Mouse (Mus musculus): ENCODE measurements around the gene Col6a6. TPM values are rescaled to one million over a fixed set of nuclear protein-coding genes. Genes with fewer than 3 reads are reported as not detected.
A peak's percentile ranks its signal among the peaks of the same experiment; 100 is the strongest.

Col6a6 gene
- total and polyA plus RNA-seq, 2 experiments from 2014 or later: 0.23 to 0.49 TPM

DNA sequence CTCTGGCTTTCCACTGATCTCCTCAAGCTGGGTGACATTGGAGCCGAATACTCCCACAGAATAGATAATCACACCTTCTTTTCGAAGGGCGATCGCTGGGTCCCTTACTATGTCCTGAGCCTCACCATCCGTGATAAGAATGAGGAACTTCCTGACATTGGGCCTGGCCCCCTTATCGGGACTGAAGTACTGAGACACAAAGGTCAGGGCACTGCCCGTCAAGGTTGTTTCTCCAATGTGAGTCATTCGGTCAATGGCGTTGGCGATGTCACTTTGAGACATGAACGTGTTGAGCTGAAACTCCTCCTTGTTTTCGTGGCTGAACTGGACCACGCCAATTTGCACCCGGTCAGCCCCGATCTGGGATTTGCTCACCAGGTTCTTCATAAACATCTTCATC lies 47.3 kb downstream of the Col6a6 start:
- Histone ChIP-seq H3K4me3 (ENCODE audit: low read depth, low read length) (no peak overlapping the region), H3K4me1 (ENCODE audit: insufficient read depth, low read length) (no peaks in the 10 kb centered on the region), H3K27me3 (ENCODE audit: insufficient read depth, low read length) (no peaks in the 10 kb centered on the region), H3K27ac (ENCODE audit: low read depth, low read length) (no peak overlapping the region), H3K4me2 (ENCODE audit: low read depth, low read length, poor library complexity, severe bottlenecking) (no peak overlapping the region), H3K36me3 (ENCODE audit: insufficient read depth, low read length) (no peaks in the 10 kb centered on the region), H3K9ac (replicated peaks; ENCODE audit: low read length, poor library complexity, severe bottlenecking) (no peak overlapping the region), H3K9me3 (ENCODE audit: low read length) (no peaks in the 10 kb centered on the region)
- TF ChIP-seq CTCF (IDR thresholded peaks at IDR 0.05): no peak
- DNase-seq (ENCODE audit: low spot score) (no peak), ATAC-seq (ENCODE audit: low FRiP score) (no peak)
- 95% methylated on average over 15 of the region's 15 CpGs for WGBS

DNA sequence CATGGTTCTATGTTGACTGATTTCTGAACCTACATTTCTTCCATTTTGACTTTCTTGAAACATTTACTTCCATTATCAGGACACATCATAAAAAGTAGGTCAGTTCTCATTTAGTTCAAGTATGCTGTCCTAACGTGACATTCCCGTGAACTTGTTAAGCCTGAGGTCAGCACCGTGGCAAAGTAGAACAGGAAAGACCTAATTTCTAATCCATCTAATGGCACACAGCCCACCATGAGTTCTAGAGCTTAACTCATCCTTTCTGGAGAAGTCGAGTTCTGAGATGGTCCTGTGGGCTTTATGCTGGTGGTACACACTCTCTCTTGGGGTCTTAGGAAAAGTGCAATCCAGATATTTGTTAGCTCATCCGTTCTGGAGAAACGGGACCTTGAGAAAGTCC lies 49.2 kb downstream of the Col6a6 start:
- no peaks in the 10 kb centered on the region for H3K27me3 ChIP-seq (ENCODE audit: insufficient read depth, low read length)
- ATAC-seq (ENCODE audit: low FRiP score) (no peak), DNase-seq (ENCODE audit: low spot score) (no peak)
- TF ChIP-seq CTCF (IDR thresholded peaks at IDR 0.05): no peak
- no peaks in the 10 kb centered on the region for H3K9me3 ChIP-seq (ENCODE audit: low read length)
- H3K4me3 ChIP-seq (ENCODE audit: low read depth, low read length): no peak overlapping the region
- H3K27ac ChIP-seq (ENCODE audit: low read depth, low read length): no peak overlapping the region
- 93% methylated on average over 6 of the region's 6 CpGs for WGBS
- no peaks in the 10 kb centered on the region for H3K36me3 ChIP-seq (ENCODE audit: insufficient read depth, low read length)
- no peaks in the 10 kb centered on the region for H3K4me1 ChIP-seq (ENCODE audit: insufficient read depth, low read length)
- no peak overlapping the region for H3K9ac ChIP-seq (replicated peaks; ENCODE audit: low read length, poor library complexity, severe bottlenecking)
- H3K4me2 ChIP-seq (ENCODE audit: low read depth, low read length, poor library complexity, severe bottlenecking): no peak overlapping the region

- WGBS: 64% methylated on average over 7 of the region's 7 CpGs
- H3K27me3 ChIP-seq (ENCODE audit: insufficient read depth, low read length): no peaks in the 10 kb centered on the region
- no peak overlapping the region for H3K27ac ChIP-seq (ENCODE audit: low read depth, low read length)
- H3K4me3 ChIP-seq (ENCODE audit: low read depth, low read length): no peak overlapping the region
- H3K9ac ChIP-seq (replicated peaks; ENCODE audit: low read length, poor library complexity, severe bottlenecking): no peak overlapping the region
- no peak overlapping the region for H3K4me2 ChIP-seq (ENCODE audit: low read depth, low read length, poor library complexity, severe bottlenecking)
- no peaks in the 10 kb centered on the region for H3K9me3 ChIP-seq (ENCODE audit: low read length)
- no peak for TF ChIP-seq CTCF (IDR thresholded peaks at IDR 0.05)
- DNase-seq (ENCODE audit: low spot score) (peak; percentile 64), ATAC-seq (ENCODE audit: low FRiP score) (no peak)
- no peaks in the 10 kb centered on the region for H3K4me1 ChIP-seq (ENCODE audit: insufficient read depth, low read length)
- no peaks in the 10 kb centered on the region for H3K36me3 ChIP-seq (ENCODE audit: insufficient read depth, low read length)
Observed at GRCm38 (mm10) chr9:105774878-105775277, 53.1 kb downstream of the Col6a6 start.

DNA sequence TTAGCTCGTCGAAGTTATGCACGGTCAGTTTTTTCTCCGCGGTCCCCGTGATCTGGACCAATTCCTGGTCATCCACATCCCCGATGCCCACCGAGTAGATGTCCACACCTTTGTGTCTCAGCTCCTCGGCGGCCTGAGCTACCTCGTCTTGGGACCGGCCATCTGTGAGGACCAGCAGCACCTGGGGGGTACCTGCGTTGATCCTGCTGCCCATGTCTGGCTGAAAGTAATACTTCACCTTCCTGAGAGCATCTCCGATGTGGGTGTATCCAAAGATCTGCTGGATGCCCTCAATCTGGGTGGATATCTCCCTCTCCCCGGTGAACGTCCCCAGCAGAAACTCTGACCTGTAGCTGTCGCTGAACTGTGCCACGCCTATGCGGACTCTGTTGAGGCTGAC lies 53.6 kb downstream of the Col6a6 start:
- Histone ChIP-seq H3K27me3 (ENCODE audit: insufficient read depth, low read length) (no peaks in the 10 kb centered on the region), H3K9me3 (ENCODE audit: low read length) (no peaks in the 10 kb centered on the region), H3K4me3 (ENCODE audit: low read depth, low read length) (no peak overlapping the region), H3K9ac (replicated peaks; ENCODE audit: low read length, poor library complexity, severe bottlenecking) (no peak overlapping the region), H3K27ac (ENCODE audit: low read depth, low read length) (no peak overlapping the region), H3K4me2 (ENCODE audit: low read depth, low read length, poor library complexity, severe bottlenecking) (no peak overlapping the region), H3K36me3 (ENCODE audit: insufficient read depth, low read length) (no peaks in the 10 kb centered on the region), H3K4me1 (ENCODE audit: insufficient read depth, low read length) (no peaks in the 10 kb centered on the region)
- DNase-seq (ENCODE audit: low spot score): no peak
- TF ChIP-seq CTCF (IDR thresholded peaks at IDR 0.05): no peak
- WGBS: 90% methylated on average over 19 of the region's 19 CpGs
- no peak for ATAC-seq (ENCODE audit: low FRiP score)

GRCm38 (mm10) chr9:105771380-105771779 lies 56.6 kb downstream of the Col6a6 start:
- Histone ChIP-seq H3K36me3 (ENCODE audit: insufficient read depth, low read length) (no peaks in the 10 kb centered on the region), H3K9ac (replicated peaks; ENCODE audit: low read length, poor library complexity, severe bottlenecking) (no peak overlapping the region), H3K4me2 (ENCODE audit: low read depth, low read length, poor library complexity, severe bottlenecking) (no peak overlapping the region), H3K9me3 (ENCODE audit: low read length) (no peaks in the 10 kb centered on the region), H3K4me3 (ENCODE audit: low read depth, low read length) (no peak overlapping the region), H3K4me1 (ENCODE audit: insufficient read depth, low read length) (no peaks in the 10 kb centered on the region), H3K27me3 (ENCODE audit: insufficient read depth, low read length) (no peaks in the 10 kb centered on the region), H3K27ac (ENCODE audit: low read depth, low read length) (no peak overlapping the region)
- no peak for DNase-seq (ENCODE audit: low spot score)
- no peak for ATAC-seq (ENCODE audit: low FRiP score)
- 80% methylated on average over 3 of the region's 3 CpGs for WGBS
- no peak for TF ChIP-seq CTCF (IDR thresholded peaks at IDR 0.05)

GRCm38 (mm10) chr9:105770690-105771089 lies 57.3 kb downstream of the Col6a6 start:
- Histone ChIP-seq H3K27ac (ENCODE audit: low read depth, low read length) (no peak overlapping the region), H3K9me3 (ENCODE audit: low read length) (no peaks in the 10 kb centered on the region), H3K27me3 (ENCODE audit: insufficient read depth, low read length) (no peaks in the 10 kb centered on the region), H3K4me1 (ENCODE audit: insufficient read depth, low read length) (no peaks in the 10 kb centered on the region), H3K4me2 (ENCODE audit: low read depth, low read length, poor library complexity, severe bottlenecking) (no peak overlapping the region), H3K4me3 (ENCODE audit: low read depth, low read length) (no peak overlapping the region), H3K9ac (replicated peaks; ENCODE audit: low read length, poor library complexity, severe bottlenecking) (no peak overlapping the region), H3K36me3 (ENCODE audit: insufficient read depth, low read length) (no peaks in the 10 kb centered on the region)
- DNase-seq (ENCODE audit: low spot score) (no peak), ATAC-seq (ENCODE audit: low FRiP score) (no peak)
- TF ChIP-seq CTCF (IDR thresholded peaks at IDR 0.05): no peak
- WGBS: 47% methylated on average over 7 of the region's 7 CpGs

Data from midbrain, postnatal 0 days (tissue).